Mouse (Mus musculus) neutrophil, adult 5-6 weeks (primary cell): ENCODE measurements at regions not wholly inside any gene's neighbourhood (a gene's known extent, or its start where the extent isn't known, plus 50 kb on each side); places are given as distances from the start of the nearest gene placed in this dataset.

Experiments used
- ATAC-seq: fragments of 151-379, 151-347 bp; 2 replicates; pipeline ENCODE4 v1.8.0; 2017; ENCODE audit warnings: mild to moderate bottlenecking, moderate TSS enrichment; ENCODE audit not compliant: insufficient number of reproducible peaks, poor library complexity, low FRiP score, severe bottlenecking; ENCODE audit errors: extremely low read depth

DNA sequence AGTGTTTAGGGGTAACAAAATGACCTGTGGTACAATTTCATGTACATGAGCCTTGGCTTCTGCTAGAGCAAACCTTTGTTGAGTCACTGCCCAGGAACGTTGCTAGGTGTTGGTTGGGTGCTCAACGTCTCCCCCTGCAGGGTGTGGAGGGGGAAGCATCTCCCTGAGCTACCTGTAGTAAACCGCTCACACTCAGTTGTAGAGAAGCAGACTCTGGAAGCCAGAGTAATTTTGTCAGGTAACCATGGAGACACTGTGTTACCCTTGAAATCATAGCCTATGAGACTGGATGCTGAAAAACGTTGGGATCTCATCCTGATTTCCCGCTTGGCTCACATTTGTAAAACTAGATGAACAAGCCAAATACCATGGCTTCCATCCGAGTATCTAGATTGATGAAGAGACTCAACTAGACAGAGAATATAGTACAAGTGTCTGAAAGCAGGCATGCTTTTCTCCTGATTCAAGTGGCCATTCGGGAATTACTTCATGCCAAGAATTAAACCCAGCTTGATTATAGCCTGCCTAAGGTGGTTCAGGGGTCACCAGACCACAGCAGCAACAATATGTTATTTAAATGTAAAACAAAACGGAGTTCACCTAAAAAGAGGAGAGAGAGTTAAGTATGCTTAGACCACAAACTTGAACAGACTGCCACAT is 63.7 kb upstream of the Ctla4 start:
- peak; percentile 82; the same call in 1 of the 2 replicates for ATAC-seq

DNA sequence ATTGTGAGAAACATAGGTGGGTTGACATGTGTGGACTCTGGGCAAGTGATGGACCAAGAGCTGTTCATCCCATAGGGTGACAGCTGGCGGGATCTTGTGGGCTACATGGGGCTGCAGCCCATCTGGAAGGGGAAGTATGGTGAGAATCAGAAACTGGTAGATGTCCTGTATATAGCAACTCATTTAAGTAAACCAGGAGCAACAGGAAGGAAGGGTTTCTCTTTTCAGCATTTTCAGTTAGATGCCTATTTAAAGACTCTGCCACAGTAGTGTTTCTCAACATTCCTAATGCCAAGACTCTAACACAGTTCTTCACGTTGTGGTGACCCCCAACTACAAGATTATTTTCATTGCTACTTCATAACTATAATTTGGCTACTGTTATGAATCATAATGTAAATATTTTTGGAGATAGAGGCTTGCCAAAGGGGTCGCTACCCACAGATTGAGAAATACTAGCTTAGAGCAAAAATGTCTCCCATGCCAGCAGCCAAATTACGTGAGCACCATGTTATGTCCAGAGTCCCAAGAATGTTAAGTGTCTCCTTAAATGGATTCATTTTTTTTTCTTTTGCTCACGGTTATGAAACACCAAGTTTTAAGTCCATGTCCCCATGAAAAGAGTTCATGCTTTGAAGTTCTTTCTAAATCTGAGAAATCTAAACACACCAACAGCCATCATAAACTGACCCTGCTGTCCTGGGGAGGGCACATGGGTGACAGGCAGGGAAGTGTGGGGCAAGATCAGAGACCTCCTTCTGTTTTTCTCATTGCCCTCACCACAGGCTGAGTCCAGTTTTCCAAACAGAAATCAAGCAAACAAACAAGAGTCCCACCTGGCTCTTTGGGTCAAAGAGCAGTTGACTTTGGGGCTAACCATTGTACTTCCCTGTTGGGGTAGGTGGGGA is 62.3 kb upstream of the Ctla4 start:
- no peak for ATAC-seq

DNA sequence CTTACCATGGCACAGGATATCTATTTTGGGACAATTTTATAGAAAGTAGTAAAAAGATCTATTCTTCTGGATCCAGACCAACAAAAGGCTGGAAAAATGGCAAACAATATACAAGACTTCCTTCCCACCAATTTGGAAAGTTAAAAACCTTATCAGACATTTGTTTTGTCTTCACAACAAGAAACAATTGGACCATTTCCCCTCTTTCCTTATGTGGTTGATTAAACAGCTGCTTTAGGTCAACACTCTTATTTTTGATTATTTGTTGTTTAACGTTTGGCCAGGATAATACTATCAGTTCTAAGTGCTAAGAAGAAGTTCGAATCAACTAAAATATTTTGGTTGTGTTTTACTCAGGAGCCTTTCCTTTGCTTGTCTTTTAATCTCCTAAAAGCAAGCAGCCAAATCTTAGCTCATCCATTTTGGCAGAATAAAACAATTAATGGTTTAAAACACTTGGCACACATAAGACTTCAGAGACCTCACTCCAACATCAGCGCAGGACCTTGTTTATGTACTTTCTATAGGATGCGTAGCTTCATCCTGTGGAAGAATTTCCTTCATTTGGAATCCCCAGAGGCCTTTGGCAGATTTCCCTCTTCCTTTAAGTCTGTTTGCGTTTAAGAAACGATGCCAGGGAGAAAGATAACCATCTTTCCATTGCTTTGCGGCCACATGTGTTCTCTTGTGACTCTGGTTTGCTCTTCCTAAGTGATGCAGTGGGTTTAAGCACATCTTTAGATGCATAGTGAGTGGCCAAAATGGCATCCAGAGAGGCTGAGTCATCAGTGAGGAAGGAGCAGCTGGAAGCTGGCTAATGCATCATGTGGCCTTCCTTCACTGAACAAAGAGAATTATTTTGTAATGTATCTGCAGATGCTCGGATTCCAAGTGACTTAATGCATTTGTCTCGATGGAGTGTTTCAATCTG is 61.3 kb upstream of the Ctla4 start:
- no peak for ATAC-seq

DNA sequence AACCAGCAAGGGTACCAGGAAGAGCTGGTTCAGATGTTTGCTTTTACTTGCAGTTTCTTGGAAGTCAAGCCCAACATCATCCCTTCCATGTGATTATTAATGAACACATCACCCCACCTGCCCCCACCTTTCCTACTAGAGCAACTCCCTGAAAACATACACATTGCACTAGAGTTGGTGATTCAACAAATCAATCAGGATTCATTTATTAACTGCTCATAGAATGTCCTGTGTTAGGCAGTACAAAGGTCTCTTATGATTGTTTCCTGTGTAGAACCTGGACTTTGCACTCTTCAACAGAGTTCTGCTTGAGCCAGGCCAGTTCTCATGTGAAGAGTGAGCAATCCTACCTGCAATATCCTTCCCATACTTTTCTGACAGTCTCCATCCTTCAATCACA is 59.8 kb upstream of the Ctla4 start:
- ATAC-seq, result no peak

DNA sequence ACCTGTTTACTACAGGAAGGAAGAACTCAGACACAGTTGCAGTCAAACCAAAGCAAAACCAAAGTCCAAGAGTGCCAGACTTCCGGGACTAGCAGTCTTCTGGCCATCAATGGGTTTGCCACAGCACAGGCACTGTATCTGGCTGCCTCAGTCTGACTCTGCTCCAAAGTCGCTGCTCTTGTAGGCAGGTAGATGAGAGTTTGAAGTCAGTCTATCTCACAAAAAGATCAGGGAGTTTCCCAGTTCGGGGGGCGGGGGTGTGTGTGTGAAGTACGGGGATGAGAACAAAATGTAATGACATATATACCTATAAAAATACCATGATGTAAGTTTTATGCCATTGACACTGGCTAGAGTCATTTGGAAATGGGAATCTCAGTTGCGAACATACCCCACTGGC is 58.6 kb upstream of the Ctla4 start:
- no peak for ATAC-seq

DNA sequence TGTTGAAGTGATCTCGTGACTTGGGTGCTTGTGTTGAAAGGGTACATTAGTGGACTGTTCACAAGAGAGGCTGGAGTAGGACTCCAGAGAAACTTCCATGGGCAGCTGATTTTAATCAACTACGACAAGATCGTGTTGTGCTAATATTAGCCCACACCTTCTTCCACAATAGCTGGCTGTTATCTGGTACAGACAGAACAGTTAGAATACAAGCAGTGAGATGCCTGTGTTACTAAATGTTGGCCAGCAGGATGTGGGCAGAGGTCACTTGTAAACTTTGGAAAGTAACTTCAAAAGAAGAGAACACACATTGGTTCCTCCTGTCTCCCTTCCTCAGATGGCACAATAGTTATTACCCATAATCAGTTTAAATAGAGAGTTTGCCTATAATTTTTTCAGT is 57.0 kb upstream of the Ctla4 start:
- ATAC-seq, result no peak

DNA sequence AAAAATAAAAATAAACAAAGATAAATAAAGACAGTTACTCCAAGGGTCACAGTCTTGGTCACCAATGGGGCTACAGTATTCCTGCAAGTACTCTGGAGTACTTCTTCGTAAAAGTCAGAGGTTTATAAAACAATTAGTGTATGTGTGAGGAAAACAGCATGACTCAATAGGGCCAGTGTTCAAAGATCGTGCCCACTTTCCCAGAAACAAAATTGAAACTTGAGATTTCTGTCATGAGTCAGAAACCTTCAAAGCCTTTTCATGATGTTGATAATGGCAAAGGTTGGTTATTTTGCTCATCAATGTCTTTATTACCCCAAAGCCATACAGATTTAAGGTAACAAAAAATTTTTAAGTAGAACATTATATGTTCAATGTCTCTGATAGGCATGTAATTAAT is 53.1 kb upstream of the Ctla4 start:
- ATAC-seq, result no peak
